Mouse (Mus musculus) cerebellum, postnatal 25 days (tissue): Measurements from ENCODE around the gene Carmil1.

ENCODE experiments used
- DNase-seq, 2 experiments: peaks; one replicate each; pipeline ENCODE4 v3.0.0; 2021; ENCODE audit warnings: mixed read lengths in 2 of 2

Carmil1 gene

DNA sequence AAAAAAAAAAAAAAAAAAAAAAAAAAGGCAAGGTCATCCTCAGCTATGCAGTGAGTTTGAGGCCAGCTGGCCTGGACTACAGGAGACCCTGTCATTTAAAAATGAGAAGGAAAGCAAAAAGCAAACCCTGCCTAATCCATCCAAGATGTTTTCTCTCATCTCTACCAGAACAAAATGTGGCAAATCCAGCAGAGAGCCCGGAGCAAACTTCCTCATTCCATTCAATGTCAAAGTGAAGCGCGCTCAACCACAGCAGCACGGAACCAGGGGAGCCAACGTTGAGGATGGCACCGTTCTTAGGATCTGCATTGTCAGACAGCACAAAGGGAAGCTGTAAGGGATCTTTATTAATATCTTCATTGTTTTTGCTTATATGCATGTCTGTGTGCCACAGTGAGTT lies 22.8 kb downstream of the Carmil1 start:
- no peak for DNase-seq

GRCm38 (mm10) chr13:24253989-24254388 lies 26.6 kb downstream of the Carmil1 start:
- DNase-seq: peak in 1 of 2 experiments; percentile 68

DNA sequence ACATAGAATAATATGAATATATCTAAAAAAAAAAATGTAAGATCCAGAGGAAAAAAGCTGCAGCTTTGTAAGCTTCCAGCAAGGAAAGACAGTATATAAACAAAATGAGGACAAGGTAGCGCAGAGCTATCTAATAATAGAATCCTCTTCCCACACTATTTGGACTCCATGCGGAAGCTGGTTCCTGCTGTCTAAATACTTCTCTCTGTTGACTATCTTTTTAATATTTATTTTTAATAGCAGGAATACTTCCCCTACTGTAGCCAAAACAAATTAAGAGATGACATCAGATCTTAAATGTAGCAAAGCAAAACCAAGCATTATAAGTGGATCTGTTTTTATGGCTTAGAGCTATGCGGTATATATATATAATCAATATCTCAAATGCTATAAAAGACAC lies 27.0 kb downstream of the Carmil1 start:
- no peak for DNase-seq

- no peak for DNase-seq
Measured at GRCm38 (mm10) chr13:24251236-24251635, 29.4 kb downstream of the Carmil1 start.

GRCm38 (mm10) chr13:24247928-24248327 lies 32.7 kb downstream of the Carmil1 start:
- DNase-seq: no peak

GRCm38 (mm10) chr13:24247441-24247840 lies 33.2 kb downstream of the Carmil1 start:
- DNase-seq: no peak

GRCm38 (mm10) chr13:24246266-24246665 lies 34.3 kb downstream of the Carmil1 start:
- DNase-seq: no peak

DNA sequence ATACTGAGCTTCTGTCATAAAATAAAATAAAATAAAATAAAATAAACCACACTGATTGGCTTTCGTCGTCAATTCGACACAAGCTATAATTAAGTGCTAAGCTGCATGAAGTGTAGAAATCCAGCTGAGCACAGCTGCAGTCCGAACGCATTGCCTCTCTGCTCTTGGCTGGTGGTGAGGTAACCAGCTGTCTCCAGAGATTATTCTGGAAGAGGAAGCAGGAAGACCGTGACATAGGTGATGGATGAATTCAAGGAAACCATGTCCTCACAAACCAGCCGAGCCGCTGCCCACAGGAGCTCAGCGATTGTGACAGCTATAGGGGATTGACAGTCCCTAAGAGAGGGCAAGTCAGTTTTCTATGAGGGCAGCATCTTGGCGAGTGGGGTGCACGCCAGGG lies 36.0 kb downstream of the Carmil1 start:
- no peak for DNase-seq

DNA sequence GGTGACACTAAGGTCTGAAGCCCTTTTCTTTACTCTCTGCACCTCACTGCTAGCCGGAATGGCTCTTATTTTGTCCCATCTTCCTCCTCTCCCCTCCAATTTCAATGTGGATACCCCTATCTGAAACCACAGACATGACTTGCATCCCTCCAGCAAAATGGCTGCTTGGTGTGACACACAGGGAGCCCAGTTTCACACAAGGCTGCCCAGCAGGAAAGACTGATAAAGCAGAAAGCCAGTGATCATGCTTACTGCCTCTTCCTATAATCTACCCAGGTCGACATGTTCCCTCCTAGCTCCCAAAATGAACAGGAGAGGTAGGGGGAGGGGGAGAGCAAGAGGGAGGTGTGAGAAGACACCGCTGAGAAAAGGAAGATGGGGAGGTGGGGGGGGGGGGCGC lies 36.6 kb downstream of the Carmil1 start:
- no peak for DNase-seq

GRCm38 (mm10) chr13:24242429-24243106 lies 38.0 kb downstream of the Carmil1 start:
- DNase-seq: no peak

DNA sequence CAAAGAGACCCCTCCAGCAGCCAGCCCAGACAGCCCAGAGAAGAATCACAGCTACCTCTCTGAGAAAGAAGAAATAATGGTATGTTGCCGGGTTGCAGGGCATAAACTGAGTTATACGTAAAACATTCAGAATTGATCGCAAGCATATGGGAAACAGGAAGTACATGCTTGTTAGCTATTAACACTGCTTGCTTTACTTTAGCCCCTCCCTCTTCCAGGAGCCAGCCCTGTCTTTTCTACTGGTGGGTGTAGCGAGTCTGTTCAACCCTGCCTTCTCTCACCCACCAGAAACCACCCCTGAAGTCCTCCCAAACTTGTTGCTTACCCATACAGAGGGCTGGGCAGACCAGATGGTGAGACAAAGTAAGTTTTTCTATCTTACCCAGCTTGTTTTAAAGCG lies 39.4 kb downstream of the Carmil1 start:
- no peak for DNase-seq

- DNase-seq: no peak
Measured at GRCm38 (mm10) chr13:24240430-24240829, 40.2 kb downstream of the Carmil1 start.

- DNase-seq: no peak
Measured at GRCm38 (mm10) chr13:24238456-24239120, 42.0 kb downstream of the Carmil1 start.

DNA sequence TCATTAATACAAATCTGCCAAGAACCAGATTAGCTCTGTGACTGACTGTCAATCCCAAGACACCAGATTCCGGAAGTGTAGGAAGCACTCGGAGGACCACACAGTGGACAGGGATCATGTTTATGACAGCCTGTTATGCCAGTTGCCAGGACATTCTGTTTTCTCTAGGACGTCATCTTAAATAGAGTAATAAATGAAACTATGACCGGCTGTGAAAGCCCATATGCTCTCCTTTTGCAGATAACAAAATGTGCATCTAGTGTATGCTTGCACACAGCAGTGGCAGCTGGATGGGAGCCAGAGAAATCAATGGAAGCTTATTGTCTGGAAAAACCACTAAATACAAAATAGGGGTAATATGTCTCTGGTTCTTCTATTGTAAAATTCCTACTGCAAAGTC lies 43.9 kb downstream of the Carmil1 start:
- peak in 1 of 2 experiments; percentile 48 for DNase-seq

- DNase-seq: no peak
Measured at GRCm38 (mm10) chr13:24232750-24233149, 47.8 kb downstream of the Carmil1 start.

DNA sequence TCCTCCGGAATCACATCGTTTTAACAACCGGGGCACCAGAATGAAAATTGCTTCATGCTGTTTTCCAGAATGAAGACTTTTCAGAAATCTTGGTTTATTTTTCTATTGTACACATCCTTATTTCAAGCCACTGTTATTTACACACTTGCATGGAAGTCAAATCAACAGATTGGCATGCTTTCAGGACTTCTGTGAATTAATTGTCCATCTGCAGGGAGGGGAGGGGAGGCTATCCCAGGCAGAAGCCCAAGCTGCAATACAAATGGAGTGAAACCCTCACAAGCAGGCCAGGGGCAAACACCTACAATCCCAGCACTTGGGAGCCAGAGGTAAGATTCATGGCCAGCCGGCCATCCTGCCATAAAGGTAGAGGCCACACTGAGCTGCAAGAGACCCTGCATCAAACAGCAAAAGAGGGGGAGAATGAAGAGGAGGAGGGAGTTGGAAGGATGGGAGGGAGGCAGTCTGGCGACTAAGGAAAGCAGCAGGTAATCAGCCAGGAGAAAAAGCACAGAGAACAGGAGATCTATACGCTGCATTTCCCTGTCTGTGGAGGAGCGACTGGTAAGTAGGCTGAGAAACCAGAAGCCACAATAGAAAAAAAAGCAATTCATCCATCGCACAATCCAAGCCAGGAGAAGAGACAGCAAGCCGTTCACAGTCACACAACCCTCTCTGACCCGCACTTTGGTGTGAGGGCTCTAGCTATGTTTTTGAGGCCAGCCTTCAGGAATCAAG lies 48.7 kb downstream of the Carmil1 start:
- peak; percentile 31 to 38 for DNase-seq

DNA sequence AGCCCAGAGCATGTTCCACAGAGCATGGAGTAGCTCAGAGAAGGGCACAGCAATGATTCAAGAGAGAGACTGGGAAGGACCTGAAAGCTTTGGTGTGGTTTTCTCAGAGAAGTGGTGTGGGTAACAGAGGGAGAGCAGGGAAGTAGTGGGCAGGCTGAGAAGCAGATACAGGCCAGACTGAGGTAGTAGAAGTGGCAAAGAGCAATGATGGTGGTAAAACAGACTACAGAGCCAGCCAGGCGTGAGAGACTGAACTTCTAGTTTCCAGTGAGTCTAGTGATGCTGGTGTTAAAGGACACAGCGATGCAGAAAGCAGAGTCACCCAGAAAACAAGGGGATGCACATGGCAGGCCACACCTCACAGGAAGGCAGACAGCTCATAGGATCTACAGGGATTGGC lies 49.4 kb downstream of the Carmil1 start:
- DNase-seq: no peak

DNA sequence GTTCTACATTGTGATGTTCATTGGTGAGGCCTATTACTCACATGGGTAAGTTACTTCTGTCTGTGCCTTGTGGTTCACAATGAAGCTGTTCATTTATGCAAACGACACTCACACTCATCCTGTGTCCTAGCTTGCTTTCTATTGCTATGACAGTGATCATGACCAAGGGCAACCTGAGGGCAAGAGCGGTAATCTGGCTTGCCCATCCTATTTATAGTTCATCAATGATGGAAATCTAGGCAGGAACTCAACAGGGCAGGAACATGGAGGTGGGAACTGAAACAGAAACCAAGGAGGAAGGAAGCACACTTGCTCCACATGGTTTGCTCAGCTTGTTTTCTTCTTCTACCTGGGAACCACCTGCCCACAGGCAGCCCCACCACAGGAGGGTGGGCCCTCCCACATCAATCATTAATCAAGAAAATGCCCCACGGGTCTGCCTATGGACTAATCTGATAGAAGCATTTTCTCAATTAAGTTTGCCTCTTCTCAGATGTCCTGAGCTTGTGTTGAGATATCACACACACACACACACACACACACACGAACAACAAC lies 50.0 kb downstream of the Carmil1 start:
- DNase-seq: no peak

- no peak for DNase-seq
Measured at GRCm38 (mm10) chr13:24223425-24224201, 57.0 kb downstream of the Carmil1 start.

- no peak for DNase-seq
Measured at GRCm38 (mm10) chr13:24220441-24220970, 60.1 kb downstream of the Carmil1 start.

GRCm38 (mm10) chr13:24211229-24211628 lies 69.4 kb downstream of the Carmil1 start:
- no peak for DNase-seq

DNA sequence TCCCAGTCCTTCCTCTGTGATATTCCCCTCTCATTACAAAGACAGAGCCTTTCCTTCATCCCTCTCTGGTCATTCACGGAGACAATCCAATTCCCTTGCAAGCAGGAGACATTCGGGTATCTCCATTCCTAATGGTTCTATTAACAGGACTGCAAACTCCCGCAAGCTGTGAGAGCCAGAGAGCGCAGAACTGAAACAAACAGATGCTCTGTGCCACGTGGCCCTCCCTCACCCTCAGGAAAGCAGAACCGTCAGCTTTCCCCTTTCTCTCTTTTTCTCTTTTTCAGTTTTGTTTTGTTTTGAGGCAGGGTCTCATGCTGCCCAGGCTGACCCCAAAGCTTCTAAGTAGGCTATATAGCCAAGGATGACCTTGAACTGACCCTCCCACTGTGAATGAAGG lies 74.5 kb downstream of the Carmil1 start:
- no peak for DNase-seq

DNA sequence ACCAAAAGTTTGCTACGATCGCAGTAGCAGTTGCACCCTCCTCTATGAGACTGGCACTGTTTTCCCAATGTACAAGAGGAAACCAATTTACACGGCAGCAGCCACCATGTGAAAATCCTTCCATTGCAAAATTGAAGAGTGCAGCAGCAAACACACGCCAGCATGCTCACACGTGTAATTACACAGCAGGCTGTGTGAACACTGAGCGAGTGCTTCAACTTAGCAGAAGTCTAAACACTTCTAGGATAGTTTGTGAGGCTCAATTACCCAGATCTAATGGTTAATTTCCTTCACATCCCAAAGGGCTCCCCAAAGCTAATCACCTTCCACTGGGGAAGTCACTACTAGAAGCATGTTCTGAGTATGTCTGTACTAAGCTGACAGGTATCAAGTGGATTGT lies 78.3 kb downstream of the Carmil1 start:
- DNase-seq: no peak
